Mouse (Mus musculus): ENCODE measurements around the gene Gosr1. TPM values are rescaled to one million over a fixed set of nuclear protein-coding genes. Genes with fewer than 3 reads are reported as not detected.

The Gosr1 gene
- total and polyA plus RNA-seq, 2 experiments from 2014 or later = 15.3 to 16.8 TPM

DNA sequence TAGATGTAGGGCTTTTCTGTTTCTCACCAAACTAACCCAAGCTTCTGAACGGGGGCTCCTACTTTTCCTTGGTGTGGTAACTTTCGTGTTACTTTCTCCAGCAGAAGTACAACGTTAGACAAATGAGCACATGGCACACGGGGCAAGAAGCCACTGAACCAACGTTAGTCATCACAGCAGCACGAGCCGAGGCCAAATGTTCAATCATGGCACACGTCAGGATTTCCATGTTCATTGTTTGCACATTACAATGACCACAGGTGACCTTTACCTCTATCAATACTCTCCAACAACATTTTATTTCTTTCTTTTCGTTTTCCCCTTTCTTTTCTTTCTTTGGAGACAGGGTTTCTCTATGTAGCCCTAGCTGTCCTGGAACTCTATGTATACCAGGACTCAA is 14.6 kb downstream of the Gosr1 start:
- Histone ChIP-seq H3K36me3 (replicated peaks; ENCODE audit: control insufficient read depth, insufficient read depth, low read length) (peaks cover 80% of the 10 kb centered on the region), H3K4me1 (ENCODE audit: control insufficient read depth, insufficient read depth) (no peaks in the 10 kb centered on the region), H3K9me3 (replicated peaks; ENCODE audit: control insufficient read depth, low read length) (no peaks in the 10 kb centered on the region), H3K27me3 (ENCODE audit: control insufficient read depth, insufficient read depth, low read length) (no peaks in the 10 kb centered on the region), H3K4me2 (ENCODE audit: low read depth, low read length) (no peak overlapping the region), H3K9ac (replicated peaks; ENCODE audit: low read depth, low read length) (no peak overlapping the region), H3K4me3 (ENCODE audit: low read depth, low read length) (no peak overlapping the region), H3K27ac (ENCODE audit: low read depth) (no peak overlapping the region)
- no peak for DNase-seq (ENCODE audit: low spot score)
- TF ChIP-seq EP300 (IDR thresholded peaks at IDR 0.05; ENCODE audit: low read depth) (no peak), CTCF (IDR thresholded peaks at IDR 0.05; ENCODE audit: low read depth) (no peak)
- WGBS = 86% methylated on average over 9 of the region's 9 CpGs
- no peak for ATAC-seq (ENCODE audit: insufficient read depth, low read depth)

DNA sequence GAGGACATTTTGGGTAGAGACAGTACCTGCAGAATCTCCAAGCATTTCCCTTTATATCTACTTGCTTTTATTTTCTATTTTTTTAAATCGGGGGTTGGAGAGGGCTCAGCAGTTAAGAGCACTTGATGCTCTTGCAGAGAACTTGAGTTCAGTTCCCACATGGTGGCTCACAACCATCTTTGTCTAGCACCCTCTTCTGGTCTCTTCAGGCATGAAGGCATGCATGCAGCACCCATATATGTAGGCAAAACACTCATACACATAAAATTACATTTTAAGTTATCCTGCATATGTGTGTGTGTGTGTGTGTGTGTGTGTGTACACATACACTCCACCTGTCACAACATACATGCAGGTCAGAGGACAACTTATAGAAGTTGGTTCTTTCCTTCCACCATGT is 17.5 kb downstream of the Gosr1 start:
- no peaks in the 10 kb centered on the region for H3K9me3 ChIP-seq (replicated peaks; ENCODE audit: control insufficient read depth, low read length)
- no peak for TF ChIP-seq CTCF (IDR thresholded peaks at IDR 0.05; ENCODE audit: low read depth)
- TF ChIP-seq EP300 (IDR thresholded peaks at IDR 0.05; ENCODE audit: low read depth) = no peak
- H3K9ac ChIP-seq (replicated peaks; ENCODE audit: low read depth, low read length) = no peak overlapping the region
- no peak overlapping the region for H3K4me2 ChIP-seq (ENCODE audit: low read depth, low read length)
- no peak overlapping the region for H3K27ac ChIP-seq (ENCODE audit: low read depth)
- ATAC-seq (ENCODE audit: insufficient read depth, low read depth) (no peak), DNase-seq (ENCODE audit: low spot score) (no peak)
- H3K4me1 ChIP-seq (ENCODE audit: control insufficient read depth, insufficient read depth) = no peaks in the 10 kb centered on the region
- no peaks in the 10 kb centered on the region for H3K27me3 ChIP-seq (ENCODE audit: control insufficient read depth, insufficient read depth, low read length)
- H3K4me3 ChIP-seq (ENCODE audit: low read depth, low read length) = no peak overlapping the region
- 90% methylated on average over 1 of the region's 1 CpGs for WGBS
- peaks cover 73% of the 10 kb centered on the region for H3K36me3 ChIP-seq (replicated peaks; ENCODE audit: control insufficient read depth, insufficient read depth, low read length)

DNA sequence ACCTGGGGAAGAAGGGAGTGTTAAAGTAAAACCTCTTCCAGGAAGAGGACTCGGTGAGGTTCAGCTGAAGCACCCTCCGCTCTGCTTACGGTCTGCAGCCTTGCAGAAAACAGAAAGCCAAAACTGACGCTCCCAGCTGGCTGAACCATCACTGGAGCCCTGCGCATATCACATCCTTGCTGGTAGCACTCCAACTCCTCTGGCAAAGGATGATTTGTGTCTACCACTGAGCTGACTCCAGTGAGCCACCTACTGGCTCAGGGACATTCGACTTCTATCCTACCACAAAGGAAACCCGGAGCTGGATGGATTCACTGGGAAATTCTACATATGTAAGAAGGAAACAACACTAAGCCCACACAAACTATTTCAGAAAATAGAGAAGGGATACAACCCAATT is 18.8 kb downstream of the Gosr1 start:
- Histone ChIP-seq H3K9ac (replicated peaks; ENCODE audit: low read depth, low read length) (no peak overlapping the region), H3K36me3 (replicated peaks; ENCODE audit: control insufficient read depth, insufficient read depth, low read length) (peaks cover 63% of the 10 kb centered on the region), H3K27ac (ENCODE audit: low read depth) (no peak overlapping the region), H3K9me3 (replicated peaks; ENCODE audit: control insufficient read depth, low read length) (no peaks in the 10 kb centered on the region), H3K4me3 (ENCODE audit: low read depth, low read length) (no peak overlapping the region), H3K4me2 (ENCODE audit: low read depth, low read length) (no peak overlapping the region), H3K27me3 (ENCODE audit: control insufficient read depth, insufficient read depth, low read length) (no peaks in the 10 kb centered on the region), H3K4me1 (ENCODE audit: control insufficient read depth, insufficient read depth) (no peaks in the 10 kb centered on the region)
- TF ChIP-seq EP300 (IDR thresholded peaks at IDR 0.05; ENCODE audit: low read depth) (no peak), CTCF (IDR thresholded peaks at IDR 0.05; ENCODE audit: low read depth) (peak; percentile 69)
- peak; percentile 67 for DNase-seq (ENCODE audit: low spot score)
- peak; percentile 66; the same call in 1 of the 2 replicates for ATAC-seq (ENCODE audit: insufficient read depth, low read depth)
- 58% methylated on average over 7 of the region's 7 CpGs for WGBS

DNA sequence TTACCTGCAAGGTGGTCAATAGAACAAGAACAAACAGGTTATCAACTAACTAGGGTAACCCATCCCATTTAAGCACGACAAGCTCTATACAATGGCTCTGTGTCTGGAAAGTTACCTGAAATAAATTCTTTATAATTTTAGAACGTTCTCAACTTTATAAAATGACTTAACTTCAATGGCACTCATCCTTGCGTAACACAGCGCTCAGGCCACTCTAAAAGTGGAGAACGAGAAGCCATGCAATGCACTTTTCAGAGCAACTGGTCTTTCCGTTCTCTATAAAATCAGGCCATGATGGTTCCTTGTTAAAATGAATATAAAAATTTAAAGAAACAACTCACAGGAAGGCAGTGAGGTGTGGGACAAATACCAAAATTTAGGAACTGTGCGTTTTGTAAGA is 20.9 kb downstream of the Gosr1 start:
- no peak overlapping the region for H3K4me2 ChIP-seq (ENCODE audit: low read depth, low read length)
- H3K4me3 ChIP-seq (ENCODE audit: low read depth, low read length) = no peak overlapping the region
- H3K36me3 ChIP-seq (replicated peaks; ENCODE audit: control insufficient read depth, insufficient read depth, low read length) = peaks cover 49% of the 10 kb centered on the region
- 94% methylated on average over 7 of the region's 7 CpGs for WGBS
- no peaks in the 10 kb centered on the region for H3K9me3 ChIP-seq (replicated peaks; ENCODE audit: control insufficient read depth, low read length)
- no peak overlapping the region for H3K27ac ChIP-seq (ENCODE audit: low read depth)
- no peaks in the 10 kb centered on the region for H3K4me1 ChIP-seq (ENCODE audit: control insufficient read depth, insufficient read depth)
- no peak for DNase-seq (ENCODE audit: low spot score)
- H3K27me3 ChIP-seq (ENCODE audit: control insufficient read depth, insufficient read depth, low read length) = no peaks in the 10 kb centered on the region
- ATAC-seq (ENCODE audit: insufficient read depth, low read depth) = no peak
- TF ChIP-seq EP300 (IDR thresholded peaks at IDR 0.05; ENCODE audit: low read depth) (no peak), CTCF (IDR thresholded peaks at IDR 0.05; ENCODE audit: low read depth) (no peak)
- no peak overlapping the region for H3K9ac ChIP-seq (replicated peaks; ENCODE audit: low read depth, low read length)

DNA sequence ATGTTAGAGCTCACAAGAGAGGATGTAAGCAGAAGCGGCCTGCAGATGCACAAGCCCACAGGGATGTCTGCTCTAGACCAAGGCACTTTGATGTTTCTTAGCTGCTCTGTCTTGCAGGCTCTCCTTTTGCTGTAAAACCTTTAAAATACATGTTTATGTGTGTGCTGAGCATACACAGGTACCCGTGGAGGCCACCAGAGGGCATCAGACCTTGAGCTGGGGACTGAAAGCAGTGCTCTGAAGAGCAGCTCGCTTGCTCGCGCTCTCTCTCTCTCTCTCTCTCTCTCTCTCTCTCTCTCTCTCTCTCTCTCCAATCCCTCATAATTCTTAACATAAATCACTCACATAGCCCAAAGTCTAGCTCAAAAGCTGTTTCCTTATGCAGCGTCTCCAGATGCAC is 24.3 kb downstream of the Gosr1 start:
- TF ChIP-seq CTCF (IDR thresholded peaks at IDR 0.05; ENCODE audit: low read depth) (peak; percentile 31), EP300 (IDR thresholded peaks at IDR 0.05; ENCODE audit: low read depth) (no peak)
- Histone ChIP-seq H3K9ac (replicated peaks; ENCODE audit: low read depth, low read length) (no peak overlapping the region), H3K9me3 (replicated peaks; ENCODE audit: control insufficient read depth, low read length) (no peaks in the 10 kb centered on the region), H3K27ac (ENCODE audit: low read depth) (no peak overlapping the region), H3K4me3 (ENCODE audit: low read depth, low read length) (no peak overlapping the region), H3K4me2 (ENCODE audit: low read depth, low read length) (no peak overlapping the region), H3K4me1 (ENCODE audit: control insufficient read depth, insufficient read depth) (0 out of 2 replicates have a peak, but pooled peaks cover 3% of the 10 kb centered on the region), H3K27me3 (ENCODE audit: control insufficient read depth, insufficient read depth, low read length) (no peaks in the 10 kb centered on the region), H3K36me3 (replicated peaks; ENCODE audit: control insufficient read depth, insufficient read depth, low read length) (peaks cover 47% of the 10 kb centered on the region)
- WGBS = 74% methylated on average over 6 of the region's 6 CpGs
- DNase-seq (ENCODE audit: low spot score) = no peak
- ATAC-seq (ENCODE audit: insufficient read depth, low read depth) = no peak

DNA sequence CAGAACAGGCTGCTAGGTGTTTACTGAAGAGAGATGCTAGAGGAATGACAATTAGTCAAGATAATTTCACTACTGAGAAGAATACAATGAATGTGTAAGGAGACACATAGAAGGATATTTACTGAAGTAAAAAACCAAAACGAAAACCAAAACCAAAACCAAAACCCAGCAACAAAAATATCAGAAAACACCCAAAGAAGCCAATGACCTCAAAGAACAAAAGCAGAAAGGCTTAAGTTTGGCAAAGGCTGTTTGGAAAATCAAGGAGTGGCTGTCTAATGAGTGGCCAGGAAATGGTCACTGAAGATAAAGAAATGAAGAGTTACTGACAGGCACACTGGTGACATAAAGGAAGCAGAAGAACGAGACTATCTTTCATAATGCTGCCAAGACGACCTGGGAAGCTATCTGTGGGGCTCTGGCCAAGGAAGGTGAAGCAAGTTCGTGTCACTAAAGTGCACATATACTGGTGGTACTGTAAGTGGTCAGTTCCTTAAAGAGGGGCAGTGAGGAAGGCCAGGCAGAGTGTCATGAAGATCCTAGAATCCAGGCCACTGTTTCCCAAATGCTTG is 27.5 kb downstream of the Gosr1 start:
- H3K36me3 ChIP-seq (replicated peaks; ENCODE audit: control insufficient read depth, insufficient read depth, low read length) = peaks cover 50% of the 10 kb centered on the region
- H3K27ac ChIP-seq (ENCODE audit: low read depth) = peak overlapping the region; percentile 53

More for the DNA sequence above, 27.5 kb downstream of the Gosr1 start:
- no peak overlapping the region for H3K4me3 ChIP-seq (ENCODE audit: low read depth, low read length)
- WGBS = 43% methylated on average over 4 of the region's 4 CpGs
- H3K4me2 ChIP-seq (ENCODE audit: low read depth, low read length) = peak overlapping the region; percentile 15; the same call in 1 of the 2 replicates
- TF ChIP-seq EP300 (IDR thresholded peaks at IDR 0.05; ENCODE audit: low read depth) (no peak), CTCF (IDR thresholded peaks at IDR 0.05; ENCODE audit: low read depth) (no peak)
- no peak for ATAC-seq (ENCODE audit: insufficient read depth, low read depth)
- 0 out of 2 replicates have a peak, but pooled peaks cover 3% of the 10 kb centered on the region for H3K4me1 ChIP-seq (ENCODE audit: control insufficient read depth, insufficient read depth)
- no peak overlapping the region for H3K9ac ChIP-seq (replicated peaks; ENCODE audit: low read depth, low read length)
- H3K9me3 ChIP-seq (replicated peaks; ENCODE audit: control insufficient read depth, low read length) = no peaks in the 10 kb centered on the region
- no peak for DNase-seq (ENCODE audit: low spot score)
- no peaks in the 10 kb centered on the region for H3K27me3 ChIP-seq (ENCODE audit: control insufficient read depth, insufficient read depth, low read length)
